Mouse (Mus musculus): ENCODE results near the gene 9530068E07Rik.
A peak's percentile ranks its signal among the peaks of the same experiment; 100 is the strongest.
"Not testable (repeated sequence)": the region's sequence is repeated elsewhere in the genome, so short reads cannot be mapped to it uniquely, and the experiment has no call there.

Gene 9530068E07Rik

GRCm38 (mm10) chr11:52373841-52374240, 22.4 kb upstream of the 9530068E07Rik start:
- DNase-seq (ENCODE audit: low spot score) = no peak

DNA sequence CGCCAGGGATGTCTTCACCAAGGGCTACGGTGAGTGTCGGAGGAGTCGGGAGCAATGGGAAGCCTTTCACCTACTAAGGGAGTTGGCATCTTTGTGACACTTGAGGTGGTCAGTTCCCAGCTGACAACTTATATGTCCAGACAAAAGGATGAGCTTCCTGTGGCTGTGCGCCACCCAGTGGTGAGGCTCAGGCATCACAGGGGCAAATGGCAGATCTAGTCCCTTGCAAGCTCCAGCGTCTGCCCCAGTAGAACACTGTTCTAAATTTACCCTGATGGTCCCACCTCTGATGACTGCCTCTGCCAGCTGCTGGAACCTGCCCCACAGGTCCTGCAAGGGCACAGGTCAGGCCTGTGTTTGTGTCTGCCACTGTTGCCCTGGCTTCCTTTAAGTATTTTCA, 21.9 kb upstream of the 9530068E07Rik start:
- peak; percentile 59 for DNase-seq (ENCODE audit: low spot score)

- no peak for DNase-seq (ENCODE audit: low spot score)
These were observed 18.6 kb upstream of the 9530068E07Rik start for GRCm38 (mm10) chr11:52377579-52377978.

DNA sequence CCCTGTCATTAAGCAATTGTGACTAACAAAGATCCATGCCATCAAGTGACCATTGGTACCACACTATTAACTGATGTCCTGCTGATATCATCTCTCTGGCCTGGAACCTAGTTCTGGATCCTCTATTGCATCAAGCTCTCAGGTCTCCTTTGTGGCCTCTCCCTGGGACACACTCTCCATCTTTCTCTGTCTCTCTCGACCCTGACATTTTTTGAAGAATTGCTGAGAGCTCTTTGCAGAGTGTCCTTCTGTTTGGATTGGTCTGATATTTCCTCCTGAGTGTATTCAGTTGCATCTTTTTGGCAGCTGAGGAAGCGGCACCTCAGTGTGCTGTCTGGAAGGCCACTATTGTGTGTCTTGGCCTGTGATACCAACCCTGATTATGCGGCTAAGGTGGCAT, 17.0 kb upstream of the 9530068E07Rik start:
- DNase-seq (ENCODE audit: low spot score) = no peak

DNA sequence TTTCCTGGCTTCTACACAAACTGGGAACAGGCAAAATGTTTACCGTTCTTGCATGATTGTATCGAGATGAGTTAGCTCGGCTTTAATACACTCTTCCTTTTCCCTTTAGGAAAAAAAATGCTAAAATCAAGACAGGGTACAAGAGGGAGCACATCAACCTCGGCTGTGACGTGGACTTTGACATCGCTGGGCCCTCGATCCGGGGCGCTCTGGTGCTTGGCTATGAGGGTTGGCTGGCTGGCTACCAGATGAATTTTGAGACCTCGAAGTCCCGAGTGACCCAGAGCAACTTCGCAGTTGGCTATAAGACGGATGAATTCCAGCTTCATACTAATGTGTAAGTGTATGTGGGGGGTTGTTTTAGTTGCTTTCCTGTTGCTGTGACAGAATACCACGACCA, 12.5 kb upstream of the 9530068E07Rik start:
- DNase-seq (ENCODE audit: low spot score) = no peak

- no peak for DNase-seq (ENCODE audit: low spot score)
These were observed 11.6 kb upstream of the 9530068E07Rik start for GRCm38 (mm10) chr11:52384667-52385066.

DNA sequence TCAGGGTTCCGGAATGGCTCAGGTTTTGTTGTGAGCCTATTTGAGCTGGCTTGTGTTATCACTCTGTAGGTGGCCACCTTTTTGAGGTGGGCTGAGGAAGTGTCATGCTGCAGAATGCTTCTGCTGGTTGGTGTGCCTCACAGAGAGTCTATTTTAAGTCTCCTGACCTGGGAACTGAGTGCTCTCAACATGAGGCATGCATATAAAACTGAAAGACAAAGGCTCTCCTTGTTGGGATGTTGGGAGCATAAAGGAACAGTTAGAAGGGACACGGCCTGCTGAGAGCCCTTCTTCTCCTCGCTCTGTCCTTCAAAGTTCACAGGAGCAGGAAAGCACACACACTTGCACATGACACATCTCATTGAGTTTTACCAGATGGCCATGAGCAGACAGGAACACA, 9.3 kb upstream of the 9530068E07Rik start:
- DNase-seq (ENCODE audit: low spot score) = no peak

- no peak for DNase-seq (ENCODE audit: low spot score)
These were observed 8.1 kb upstream of the 9530068E07Rik start for GRCm38 (mm10) chr11:52388150-52388549.

DNA sequence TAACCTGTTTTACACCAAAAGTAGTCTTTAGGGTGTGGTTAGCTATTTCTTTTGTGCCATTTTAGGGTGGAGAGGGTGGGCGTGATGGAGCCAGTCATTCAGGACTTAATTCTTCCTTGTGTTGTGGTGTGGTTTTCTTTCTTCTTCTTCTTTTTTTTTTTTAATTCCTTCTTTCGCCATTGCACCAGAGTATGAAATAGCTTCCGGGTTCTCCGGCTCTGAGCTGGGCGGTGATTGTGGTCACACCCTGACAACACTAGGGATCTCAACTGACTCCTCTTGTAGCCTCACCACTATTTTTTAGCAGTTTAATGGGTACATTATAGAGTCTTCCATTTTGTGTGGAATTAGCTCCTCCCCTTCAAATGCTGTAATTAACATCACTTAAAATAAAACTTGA, 7.2 kb upstream of the 9530068E07Rik start:
- not testable (repeated sequence) for DNase-seq (ENCODE audit: low spot score)

DNA sequence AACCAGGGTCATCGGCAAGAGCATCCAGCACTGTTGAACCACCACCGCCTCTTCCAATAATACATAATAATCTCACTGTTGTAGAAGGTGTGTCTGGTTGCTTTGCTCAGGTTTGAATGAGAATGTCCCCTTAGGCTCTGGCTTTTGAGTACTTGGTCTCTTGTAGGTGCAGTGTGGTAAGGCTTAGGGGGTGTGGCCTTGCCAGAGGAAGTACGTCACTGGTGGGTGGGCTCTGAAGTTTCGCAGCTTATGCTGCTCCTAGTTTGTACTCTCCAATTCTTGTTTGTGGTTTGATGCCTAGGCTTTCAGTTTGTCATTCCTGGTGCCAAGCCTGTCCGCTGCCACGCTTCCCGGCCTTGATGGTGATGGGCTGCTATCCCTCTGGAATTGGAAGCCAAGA, 6.3 kb upstream of the 9530068E07Rik start:
- no peak for DNase-seq (ENCODE audit: low spot score)

DNA sequence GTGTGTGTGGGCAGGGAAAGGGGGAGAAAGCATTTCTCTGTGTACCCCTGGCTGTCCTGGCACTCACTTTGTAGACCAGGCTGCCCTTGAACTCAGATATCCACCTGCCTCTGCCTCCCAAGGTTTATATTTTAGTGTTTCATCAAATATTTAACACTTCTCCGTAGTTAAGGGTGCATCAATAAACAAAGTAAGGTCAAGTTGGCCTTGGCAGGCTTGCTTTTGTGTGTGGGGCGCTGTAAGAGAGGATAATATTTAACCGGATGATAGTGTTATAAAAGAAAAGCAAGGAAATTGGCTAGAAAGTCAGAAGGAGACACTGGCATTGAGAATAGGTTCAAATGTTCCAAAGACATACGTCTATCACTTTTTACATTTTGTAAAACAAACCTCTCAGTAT, 1.7 kb upstream of the 9530068E07Rik start:
- DNase-seq (ENCODE audit: low spot score) = no peak

DNA sequence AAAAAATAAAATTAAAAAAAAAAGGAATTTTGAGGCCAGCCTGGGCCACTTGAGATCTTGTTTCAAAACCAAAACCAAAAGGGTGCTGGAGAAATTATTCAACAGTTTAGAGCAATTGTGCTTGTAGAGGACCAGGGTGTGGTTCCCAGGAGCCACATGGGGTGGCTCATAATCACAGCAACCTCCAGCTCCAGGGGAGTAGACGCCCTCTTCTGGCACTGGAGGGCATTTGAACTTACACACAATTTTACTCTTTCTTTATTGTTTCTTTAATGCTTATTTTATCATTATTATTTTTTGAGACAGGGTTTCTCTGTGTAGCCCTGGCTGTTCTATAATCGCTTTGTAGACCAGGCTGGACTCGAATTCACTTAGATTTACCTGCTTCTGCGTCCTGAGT, 885 bp upstream of the 9530068E07Rik start:
- no peak for DNase-seq (ENCODE audit: low spot score)

DNA sequence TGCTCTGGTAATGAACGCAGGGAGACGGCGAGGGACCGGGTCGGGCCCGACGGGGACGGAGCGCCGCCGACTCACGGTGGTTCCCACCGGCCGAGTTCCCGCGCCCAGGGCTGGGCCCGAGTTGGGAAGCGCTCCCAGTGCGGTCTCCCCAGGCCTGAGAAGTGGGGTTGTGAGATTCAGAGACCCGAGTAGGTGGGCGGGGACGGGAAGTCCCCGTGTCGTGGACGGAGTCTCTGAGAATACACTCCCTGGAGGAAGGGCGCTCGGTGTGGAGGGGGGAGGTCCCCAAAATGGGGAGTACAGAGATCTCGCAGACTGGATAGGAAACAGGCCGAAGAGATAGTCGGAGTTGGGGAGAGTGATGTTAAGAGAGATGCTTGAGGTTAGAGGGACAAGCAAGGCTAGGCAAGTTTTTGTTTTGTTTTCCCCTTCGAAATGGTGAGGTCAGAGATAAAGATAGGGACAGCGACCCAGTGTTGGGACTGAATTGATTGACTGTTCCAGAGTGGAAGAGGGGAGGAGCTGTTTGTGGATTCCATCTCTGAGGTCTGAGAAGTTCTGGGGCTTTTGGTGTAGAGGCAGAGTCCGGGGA, 465 bp downstream of the 9530068E07Rik start:
- no peak for DNase-seq (ENCODE audit: low spot score)

DNA sequence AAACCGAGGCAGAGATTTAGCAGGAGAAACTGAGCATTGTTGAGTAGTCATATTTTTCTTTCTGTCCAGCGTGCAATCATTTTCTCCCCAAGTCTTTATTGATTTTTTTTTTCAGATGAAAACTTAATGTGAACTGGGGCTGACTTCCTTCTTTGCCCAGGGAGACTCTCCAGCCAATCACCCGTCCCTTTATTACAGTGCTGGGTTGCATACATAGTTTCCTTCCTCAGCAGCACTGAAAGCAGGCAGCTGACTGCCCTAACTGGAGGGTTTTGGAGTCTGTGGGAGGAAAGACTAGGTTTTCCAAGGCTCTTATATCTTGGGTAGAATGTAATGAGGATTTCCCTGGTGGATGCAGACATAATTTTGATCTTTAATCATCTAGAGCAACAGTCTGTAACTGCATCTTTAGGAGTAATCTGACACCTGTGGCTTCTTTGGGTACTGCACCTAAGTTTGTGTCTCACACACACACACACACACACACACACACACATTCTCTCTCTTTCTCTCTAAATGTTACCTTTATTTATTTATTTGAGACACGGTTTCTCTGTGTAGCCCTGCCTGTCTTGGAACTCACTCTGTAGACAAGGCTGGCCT, 1.3 kb downstream of the 9530068E07Rik start:
- DNase-seq (ENCODE audit: low spot score) = no peak

DNA sequence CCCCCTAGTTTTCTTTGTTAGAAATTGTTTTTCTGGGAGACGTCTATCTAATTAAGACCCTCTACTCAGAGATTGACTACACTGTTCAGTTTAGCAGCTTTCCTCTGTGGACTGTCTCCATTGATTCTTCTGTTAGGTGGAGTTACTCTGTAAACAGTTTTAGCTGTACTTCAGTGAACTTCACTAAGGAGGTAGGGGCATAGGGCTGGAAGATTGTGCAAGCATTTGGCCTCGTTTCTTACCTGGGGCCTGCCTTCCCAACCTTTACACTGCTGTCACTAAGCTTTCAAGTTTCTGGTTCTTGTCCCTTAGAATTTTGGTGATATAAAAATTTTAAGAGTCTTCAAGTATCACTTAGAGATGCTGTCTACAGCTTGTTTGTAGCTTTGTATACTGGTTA, 5.2 kb downstream of the 9530068E07Rik start:
- DNase-seq (ENCODE audit: low spot score) = no peak

GRCm38 (mm10) chr11:52402566-52402965, 6.3 kb downstream of the 9530068E07Rik start:
- no peak for DNase-seq (ENCODE audit: low spot score)

DNA sequence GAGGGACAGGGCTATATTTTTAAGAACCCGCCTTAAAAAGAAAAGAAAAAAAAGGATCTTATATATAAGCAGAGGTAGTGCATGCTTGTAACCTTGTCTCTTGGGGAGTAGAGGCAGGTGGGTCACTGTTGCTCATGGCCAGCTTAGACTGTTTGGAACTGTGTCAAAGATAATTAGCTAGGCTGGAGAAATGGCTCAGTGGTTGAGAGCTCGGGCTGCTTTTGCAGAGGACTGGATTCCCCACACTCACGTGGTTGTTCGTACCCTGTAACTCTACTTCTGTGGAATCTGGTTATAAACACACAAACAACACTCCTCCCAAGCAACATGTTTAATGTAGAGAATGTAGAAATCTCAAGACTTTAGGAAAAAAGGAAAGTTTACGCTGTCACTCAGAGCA, 8.0 kb downstream of the 9530068E07Rik start:
- DNase-seq (ENCODE audit: low spot score) = no peak

DNA sequence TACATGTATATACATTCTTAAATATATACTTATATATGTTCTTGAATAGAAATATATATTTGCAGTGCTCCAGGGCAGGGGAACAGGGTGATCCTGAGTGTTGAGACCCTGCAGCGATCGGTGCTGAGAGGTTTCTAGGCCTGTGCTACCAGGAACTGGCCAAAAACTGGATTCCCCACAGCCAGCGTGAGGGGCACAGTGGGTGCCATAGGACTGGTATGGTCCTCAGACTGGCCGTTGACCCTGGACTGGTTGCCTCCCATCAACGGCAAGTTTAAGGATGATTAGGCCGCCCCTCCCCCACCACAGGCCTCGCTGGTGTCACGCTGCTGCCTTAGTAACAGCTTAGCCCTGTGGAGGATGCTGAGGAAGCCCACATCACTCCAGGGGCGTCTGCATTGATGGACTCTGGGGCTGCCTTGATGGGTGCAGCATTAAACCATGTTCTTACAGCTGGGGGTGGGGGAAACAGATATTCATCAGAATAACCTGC, 9.0 kb downstream of the 9530068E07Rik start:
- DNase-seq (ENCODE audit: low spot score) = no peak

GRCm38 (mm10) chr11:52409316-52409715, 13.1 kb downstream of the 9530068E07Rik start:
- no peak for DNase-seq (ENCODE audit: low spot score)

GRCm38 (mm10) chr11:52418358-52418757, 22.1 kb downstream of the 9530068E07Rik start:
- DNase-seq (ENCODE audit: low spot score) = no peak

DNA sequence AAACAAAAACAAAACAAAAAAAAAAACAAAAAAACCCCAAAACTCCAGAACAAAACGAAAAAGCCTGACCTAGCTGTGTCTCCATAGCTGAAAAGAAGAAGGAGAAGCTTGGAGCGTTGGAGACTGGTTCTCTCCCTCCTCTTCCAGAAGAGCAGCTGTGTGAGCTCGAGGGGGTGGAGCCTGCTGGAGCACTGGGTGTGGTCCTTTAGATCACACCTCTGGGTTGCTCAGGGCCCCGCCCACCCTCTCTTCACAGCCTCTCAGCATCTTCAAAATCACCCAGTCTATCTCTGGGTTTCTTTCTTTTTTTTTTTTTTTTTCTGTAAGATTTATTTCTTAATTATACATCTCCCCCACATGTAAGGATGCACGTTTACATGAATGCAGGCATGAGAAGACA, 23.0 kb downstream of the 9530068E07Rik start:
- no peak for DNase-seq (ENCODE audit: low spot score)

DNA sequence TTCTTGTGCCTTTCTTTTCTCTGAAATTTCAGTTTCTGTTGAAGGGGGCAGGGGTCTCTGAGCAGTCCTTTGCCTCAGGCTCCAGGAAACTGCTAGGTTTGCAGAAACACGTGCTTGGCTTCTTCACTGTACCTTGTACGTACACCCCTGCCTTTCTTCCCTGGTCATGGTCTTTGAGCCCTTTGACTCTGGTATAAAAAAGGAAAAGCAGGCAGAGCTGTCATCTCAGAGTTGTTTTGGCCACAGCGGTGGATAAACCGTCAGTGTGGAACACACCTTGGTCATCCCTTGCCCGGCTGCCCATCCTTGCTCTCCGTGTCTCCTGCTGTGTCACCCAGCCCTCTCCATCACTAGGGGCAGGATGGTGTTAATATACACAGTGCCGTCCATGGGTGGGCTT, 23.6 kb downstream of the 9530068E07Rik start:
- DNase-seq (ENCODE audit: low spot score) = no peak

- DNase-seq (ENCODE audit: low spot score) = no peak
These were observed 24.2 kb downstream of the 9530068E07Rik start for GRCm38 (mm10) chr11:52420296-52421052.

Data from urinary bladder, postnatal 14 days (tissue).